Mouse (Mus musculus) retina, embryonic 14.5 days (tissue): Measurements from ENCODE around the gene Stat3.
A peak's percentile ranks its signal among the peaks of the same experiment; 100 is the strongest.

ENCODE experiments used
- DNase-seq: peaks from one replicate; pipeline ENCODE4 v3.0.0-alpha.2; 2015; ENCODE audit warnings: low spot score

Stat3 gene

GRCm38 (mm10) chr11:100939512-100940151 is at the start of gene Stat3:
Gene Stat3 (minus strand): TSS chr11:100939540.
- peak; percentile 100 for DNase-seq

GRCm38 (mm10) chr11:100988674-100989073 is 49.3 kb upstream of the Stat3 start:
- DNase-seq = no peak

DNA sequence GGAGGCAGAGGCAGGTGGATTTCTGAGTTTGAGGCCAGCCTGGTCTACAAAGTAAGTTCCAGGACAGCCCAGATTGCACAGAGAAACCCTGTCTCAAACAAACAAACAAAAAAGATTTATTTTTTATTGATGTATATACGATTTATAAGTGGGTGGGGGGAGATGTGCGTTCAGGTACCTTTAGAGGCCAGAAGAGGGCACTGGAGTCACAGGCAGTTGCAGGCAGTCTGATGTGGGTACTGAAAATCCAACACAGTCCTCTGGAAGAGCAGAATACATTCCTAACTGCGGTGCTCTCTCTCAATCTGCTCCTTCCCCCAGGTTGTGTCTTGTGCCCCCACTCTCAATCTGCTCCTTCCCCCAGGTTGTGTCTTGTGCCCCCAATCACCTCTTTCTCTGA is 46.3 kb upstream of the Stat3 start:
- no peak for DNase-seq

DNA sequence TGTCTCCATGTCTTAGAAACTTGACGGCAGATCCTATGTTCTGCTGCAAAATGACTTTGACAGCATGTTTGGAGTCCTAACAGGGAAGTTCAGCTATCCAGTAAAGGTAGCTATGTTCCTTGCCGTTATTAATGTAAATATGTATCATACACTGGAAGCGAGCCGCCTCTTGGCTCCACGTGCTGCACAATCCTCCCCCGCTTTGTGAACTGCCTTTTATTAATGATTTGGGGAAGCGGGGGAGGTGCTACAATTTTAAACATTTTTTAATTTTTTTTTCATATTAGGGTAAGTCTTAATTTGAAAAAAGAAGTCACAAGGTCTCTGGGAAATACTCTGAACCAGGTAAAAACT is 44.4 kb upstream of the Stat3 start:
- DNase-seq = no peak

- DNase-seq = peak; percentile 97
Measured at GRCm38 (mm10) chr11:100983125-100983777, 43.9 kb upstream of the Stat3 start.

GRCm38 (mm10) chr11:100982087-100982486 is 42.7 kb upstream of the Stat3 start:
- DNase-seq = no peak

GRCm38 (mm10) chr11:100981236-100981635 is 41.9 kb upstream of the Stat3 start:
- DNase-seq = no peak

- no peak for DNase-seq
Measured at GRCm38 (mm10) chr11:100980438-100980837, 41.1 kb upstream of the Stat3 start.

DNA sequence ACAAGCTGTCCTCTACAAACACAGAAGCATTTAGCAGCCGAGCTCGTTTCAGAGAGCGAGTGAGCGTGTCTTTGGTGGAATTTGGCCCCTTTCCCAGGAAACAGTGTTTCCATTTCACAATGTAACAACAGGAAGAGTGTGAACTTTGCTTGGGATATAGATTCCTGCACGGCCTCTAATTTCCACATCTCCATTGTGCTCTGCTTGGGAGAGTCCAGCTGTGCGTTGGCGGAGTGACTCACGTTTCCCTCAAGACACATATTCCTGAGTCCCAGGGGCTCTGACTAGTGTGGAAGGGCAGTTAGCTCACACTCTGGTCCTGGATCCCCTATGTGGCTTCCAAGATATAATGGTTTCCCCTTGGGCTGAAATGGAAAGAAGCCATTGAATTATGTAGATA is 40.5 kb upstream of the Stat3 start:
- no peak for DNase-seq

- no peak for DNase-seq
Measured at GRCm38 (mm10) chr11:100975241-100975640, 35.9 kb upstream of the Stat3 start.

- no peak for DNase-seq
Measured at GRCm38 (mm10) chr11:100974381-100974970, 35.1 kb upstream of the Stat3 start.

GRCm38 (mm10) chr11:100973245-100973644 is 33.9 kb upstream of the Stat3 start:
- no peak for DNase-seq

GRCm38 (mm10) chr11:100971455-100971854 is 32.1 kb upstream of the Stat3 start:
- no peak for DNase-seq

- DNase-seq = no peak
Measured at GRCm38 (mm10) chr11:100970557-100970937, 31.2 kb upstream of the Stat3 start, which contains the start of gene Cavin1. Gene Cavin1 (minus strand): TSS chr11:100970887.

DNA sequence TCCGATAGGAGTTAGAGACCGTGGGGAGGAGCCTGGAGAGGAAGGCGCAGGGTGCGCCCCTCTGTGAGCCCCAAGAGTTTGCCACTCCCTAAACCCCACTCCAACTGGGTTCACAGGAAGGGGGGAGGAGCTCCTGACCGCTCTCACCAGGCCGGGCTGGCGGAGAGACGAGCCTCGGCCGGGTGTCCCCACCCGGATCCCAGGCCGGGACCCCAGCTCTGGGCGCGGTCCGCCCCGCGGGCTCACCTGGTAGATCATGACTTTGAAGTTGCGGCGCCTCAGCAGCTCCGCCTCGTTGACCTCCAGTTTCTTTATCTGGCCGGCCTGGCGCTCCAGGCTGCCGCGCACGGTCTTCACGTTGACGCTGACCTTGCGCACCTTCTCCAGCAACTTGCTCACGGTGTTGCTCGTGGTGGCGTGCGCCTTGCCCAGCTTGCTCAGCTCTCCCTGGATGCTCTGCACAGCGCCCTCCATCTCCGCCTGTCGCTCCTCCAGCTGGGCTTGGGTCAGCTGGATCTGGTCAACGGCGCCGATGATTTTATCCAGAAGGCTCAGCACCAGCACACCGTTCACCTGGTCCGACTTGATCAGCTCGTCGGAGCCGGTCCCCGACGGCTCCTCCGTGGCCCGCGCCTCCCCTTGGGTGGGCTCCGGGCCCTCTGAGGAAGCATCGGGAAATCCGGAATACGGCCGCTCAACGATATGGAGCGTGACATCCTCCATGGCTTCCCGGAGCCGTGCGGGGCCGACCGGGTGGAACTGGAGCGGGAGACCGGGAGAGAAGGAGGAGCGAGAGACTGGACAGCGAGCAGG is 30.6 kb upstream of the Stat3 start:
- peak; percentile 20 for DNase-seq

DNA sequence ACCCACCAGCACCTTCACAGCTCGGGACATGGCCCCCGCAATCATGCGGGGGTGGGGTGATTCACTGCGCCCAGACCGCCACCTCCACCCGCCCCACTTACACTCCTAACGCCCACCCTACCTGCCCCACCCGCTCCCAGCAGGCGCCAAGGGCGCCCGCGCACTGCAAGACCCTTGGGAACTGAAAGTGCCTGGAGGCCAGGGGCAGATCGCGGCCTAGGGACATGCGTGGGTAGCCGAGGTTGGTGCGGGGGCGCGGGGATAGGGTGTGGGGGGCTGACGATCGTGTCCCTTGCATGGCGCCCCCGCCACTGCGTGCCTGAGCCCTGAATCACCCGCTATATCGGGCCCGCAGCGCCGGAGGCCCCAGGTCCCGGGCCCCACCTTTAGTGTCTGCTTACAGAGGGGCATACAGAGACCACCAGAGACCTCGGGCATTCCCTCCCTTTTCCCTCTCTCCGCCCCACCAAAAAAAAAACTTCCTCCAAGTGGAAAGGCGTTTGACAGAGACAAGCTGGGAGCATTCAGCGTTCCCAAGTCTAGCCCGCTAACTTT is 29.9 kb upstream of the Stat3 start:
- DNase-seq = no peak

GRCm38 (mm10) chr11:100968501-100968900 is 29.2 kb upstream of the Stat3 start:
- DNase-seq = no peak

DNA sequence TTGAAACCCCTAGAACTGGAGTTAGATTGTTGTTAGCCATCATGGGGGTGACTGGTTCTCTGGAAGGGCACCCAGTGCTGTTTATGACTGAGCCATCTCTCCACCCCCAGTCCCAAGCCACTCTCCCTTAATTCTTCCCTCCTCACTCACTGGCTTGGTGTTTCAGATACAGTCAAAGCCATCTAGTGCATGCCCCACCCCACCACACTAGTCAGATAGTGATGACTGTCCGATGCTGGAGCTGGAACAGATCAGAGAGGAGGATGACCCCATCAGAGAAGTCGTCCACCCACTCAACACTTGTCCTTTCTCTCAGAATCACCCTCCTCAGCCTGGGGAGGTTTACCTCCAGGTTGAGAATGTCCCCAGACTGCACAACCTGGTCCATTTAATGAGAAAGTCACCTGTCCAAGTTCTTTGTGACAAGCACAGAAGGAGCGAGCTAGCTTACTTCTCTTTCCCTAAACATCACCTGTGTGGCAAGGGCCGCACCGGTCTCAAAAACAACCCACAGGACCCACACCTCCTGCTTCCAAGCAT is 28.6 kb upstream of the Stat3 start:
- no peak for DNase-seq

GRCm38 (mm10) chr11:100967376-100967775 is 28.0 kb upstream of the Stat3 start:
- no peak for DNase-seq

GRCm38 (mm10) chr11:100965760-100966159 is 26.4 kb upstream of the Stat3 start:
- DNase-seq = no peak

DNA sequence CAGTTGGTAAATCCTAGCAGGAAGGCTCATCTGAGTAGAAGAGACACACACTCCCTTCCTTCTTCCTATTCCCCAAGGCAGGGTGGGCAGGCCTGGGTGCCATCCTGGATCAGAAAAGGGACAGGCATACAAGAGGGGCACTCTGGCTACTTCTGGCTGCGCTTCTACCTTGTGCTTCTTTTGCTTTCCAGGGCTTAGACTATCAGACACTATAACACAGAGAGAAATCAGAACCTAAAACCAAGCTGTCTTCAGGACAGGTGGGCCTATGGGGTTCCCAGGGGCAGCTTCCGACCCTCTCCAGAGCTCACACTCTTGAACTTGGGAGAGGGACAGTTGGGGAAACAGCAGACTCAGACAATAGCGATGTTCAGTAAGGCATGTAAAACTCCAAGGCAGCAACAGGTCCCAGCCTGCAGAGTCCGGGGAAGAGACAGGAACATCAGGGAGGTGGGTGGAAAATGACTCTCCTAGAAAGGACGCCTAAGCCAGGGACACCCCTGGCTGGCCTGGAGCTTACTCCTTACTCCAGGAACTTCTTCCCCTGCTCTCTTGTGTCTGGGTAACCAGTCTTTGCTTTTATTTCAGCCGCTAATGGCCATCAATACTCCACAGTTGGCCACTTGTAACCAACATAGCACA is 25.7 kb upstream of the Stat3 start:
- no peak for DNase-seq

GRCm38 (mm10) chr11:100964180-100964579 is 24.8 kb upstream of the Stat3 start:
- DNase-seq = no peak
